Mouse (Mus musculus) kidney, postnatal 0 days (tissue): Measurements from ENCODE around the gene Adamts7. TPM values are rescaled to one million over a fixed set of nuclear protein-coding genes. Genes with fewer than 3 reads are reported as not detected.

Experiments used
- ATAC-seq: fragments of 200-750 bp; cut with Nextera tagmentation; replicated peaks from 2 replicates; pipeline ENCODE4 v1.8.0; 2017; ENCODE audit warnings: low read depth, moderate number of reproducible peaks, moderate TSS enrichment, moderate library complexity; ENCODE audit not compliant: low FRiP score
- DNase-seq: peaks from one replicate; pipeline ENCODE4 v3.0.0-alpha.2; 2016; ENCODE audit warnings: low spot score
- H3K27ac ChIP-seq: fragments of 300-500 bp; sonication (generic); 2 replicates; pipeline ENCODE4 v1.5.1; 2014; ENCODE audit warnings: mild to moderate bottlenecking
- H3K27me3 ChIP-seq: fragments of 300-500 bp; sonication (generic); 2 replicates; pipeline ENCODE4 v1.6.1; 2014; ENCODE audit warnings: low read length, mixed read lengths; ENCODE audit not compliant: insufficient read depth
- H3K36me3 ChIP-seq: fragments of 300-500 bp; sonication (generic); 2 replicates; pipeline ENCODE4 v1.6.1; 2014; ENCODE audit warnings: low read length, mixed read lengths; ENCODE audit not compliant: insufficient read depth
- H3K4me1 ChIP-seq: fragments of 300-500 bp; sonication (generic); replicated peaks from 2 replicates; pipeline ENCODE4 v1.6.1; 2014; ENCODE audit warnings: antibody characterized with exemption, low read length, mixed read lengths; ENCODE audit not compliant: insufficient read depth
- H3K4me2 ChIP-seq: fragments of 300-500 bp; sonication (generic); 2 replicates; pipeline ENCODE4 v1.6.1; 2014; ENCODE audit warnings: mild to moderate bottlenecking, low read length, moderate library complexity, mixed read lengths
- H3K4me3 ChIP-seq: fragments of 300-500 bp; sonication (generic); replicated peaks from 2 replicates; pipeline ENCODE4 v1.5.1; 2014; ENCODE audit warnings: low read depth, low read length
- H3K9ac ChIP-seq: fragments of 300-500 bp; sonication (generic); 2 replicates; pipeline ENCODE4 v1.6.1; 2014; ENCODE audit warnings: low read depth, low read length
- H3K9me3 ChIP-seq: fragments of 300-500 bp; sonication (generic); replicated peaks from 2 replicates; pipeline ENCODE4 v1.6.1; 2016; ENCODE audit warnings: low read length, inconsistent platforms, mixed read lengths
- CTCF ChIP-seq: IDR thresholded peaks from 2 replicates; pipeline ENCODE4 v1.5.1; 2016; ENCODE audit warnings: antibody characterized with exemption, low read depth, mild to moderate bottlenecking, moderate library complexity
- WGBS: fragments of 180-500 bp; shearing (Covaris S2); extraction: QIAGEN DNeasy Blood & Tissue Kit; methylation state at CpG from one replicate; pipeline ENCODE4 v1.1.7; 2014; 5-methylcytosine and 5-hydroxymethylcytosine counted together
- polyA plus RNA-seq: library from polyadenylated mRNA; unstranded; fragments of >200 nt; fragmentation: Nextera tagmentation; extraction: Ambion mirVana; gene quantifications from 2 replicates; pipeline ENCODE4 v1.2.1, GENCODE M21; 2015

The Adamts7 gene
- polyA plus RNA-seq, 1 experiment from 2014 or later: 11.6 TPM

DNA sequence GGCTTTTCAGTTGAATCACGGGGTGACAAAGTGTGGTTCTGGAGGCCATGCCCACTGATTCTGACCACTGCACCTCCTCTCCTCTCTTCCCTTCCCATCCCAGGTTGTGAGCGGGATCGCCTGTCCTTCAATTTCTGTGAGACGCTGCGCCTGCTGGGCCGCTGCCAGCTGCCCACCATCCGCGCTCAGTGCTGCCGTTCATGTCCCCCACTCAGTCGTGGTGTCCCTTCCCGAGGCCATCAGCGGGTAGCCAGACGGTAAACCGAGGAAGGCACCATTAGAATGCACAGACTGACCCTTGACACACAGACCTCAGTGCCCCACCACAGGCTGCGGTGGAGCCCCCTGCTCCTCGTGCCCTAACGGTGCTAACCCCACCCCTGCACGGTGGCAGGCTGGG is 36.7 kb downstream of the Adamts7 start:
- 90% methylated on average over 18 of the region's 18 CpGs for WGBS
- H3K36me3 ChIP-seq: 0 out of 2 replicates have a peak, but pooled peaks cover 8% of the 10 kb centered on the region
- no peak for ATAC-seq

DNA sequence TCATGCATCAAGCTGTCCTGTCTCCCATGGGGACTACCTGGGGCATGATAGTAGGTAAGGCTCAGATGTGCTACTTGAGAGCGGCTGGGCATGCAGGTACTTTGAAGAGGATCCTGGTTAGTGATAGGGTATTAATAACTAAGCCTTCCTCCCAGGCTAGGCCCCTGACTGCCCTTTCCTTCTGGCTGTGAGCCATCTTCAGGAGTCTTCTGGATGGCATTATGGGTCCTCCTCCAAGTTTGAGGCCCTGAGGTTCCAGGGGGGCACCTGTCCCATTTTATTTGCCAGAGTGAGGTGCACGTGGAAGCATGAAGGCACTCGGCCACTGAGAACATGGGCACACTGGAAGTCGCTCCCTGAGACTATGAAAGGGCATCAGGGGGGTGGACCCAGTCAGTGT is 37.6 kb downstream of the Adamts7 start:
- no peak for TF ChIP-seq CTCF
- no peak for ATAC-seq
- 93% methylated on average over 4 of the region's 4 CpGs for WGBS
- DNase-seq: no peak
- Histone ChIP-seq H3K9me3 (no peaks in the 10 kb centered on the region), H3K27me3 (no peaks in the 10 kb centered on the region), H3K36me3 (0 out of 2 replicates have a peak, but pooled peaks cover 13% of the 10 kb centered on the region), H3K9ac (no peak overlapping the region), H3K4me1 (0 out of 2 replicates have a peak, but pooled peaks cover 6% of the 10 kb centered on the region), H3K27ac (no peak overlapping the region), H3K4me2 (no peak overlapping the region), H3K4me3 (no peak overlapping the region)

More for the DNA sequence above, 36.7 kb downstream of the Adamts7 start:
- no peak for DNase-seq
- Histone ChIP-seq H3K4me2 (no peak overlapping the region), H3K9me3 (no peaks in the 10 kb centered on the region), H3K4me1 (0 out of 2 replicates have a peak, but pooled peaks cover 6% of the 10 kb centered on the region), H3K27me3 (no peaks in the 10 kb centered on the region), H3K27ac (no peak overlapping the region), H3K9ac (no peak overlapping the region), H3K4me3 (no peak overlapping the region)
- no peak for TF ChIP-seq CTCF

DNA sequence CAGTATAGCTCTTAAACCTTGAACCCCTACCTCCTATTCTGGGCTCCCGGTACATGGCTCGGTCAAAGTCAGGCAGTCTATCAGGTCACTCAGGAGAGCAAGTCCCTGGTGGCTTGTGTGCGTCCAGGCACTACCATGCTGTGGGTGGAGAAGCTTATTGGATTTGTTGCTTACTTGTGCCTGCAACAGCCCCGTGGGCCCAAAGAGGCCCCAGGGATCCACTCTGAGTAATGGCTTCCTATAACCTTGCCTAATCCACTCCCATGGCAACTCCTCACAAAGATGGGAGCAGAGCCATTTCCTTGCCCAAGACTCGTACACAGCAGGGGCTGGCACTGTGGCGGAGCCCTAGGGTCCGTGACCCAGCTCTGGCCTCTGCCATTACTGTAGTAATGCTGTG is 38.2 kb downstream of the Adamts7 start:
- TF ChIP-seq CTCF: no peak
- DNase-seq (no peak), ATAC-seq (no peak)
- H3K36me3 ChIP-seq: 0 out of 2 replicates have a peak, but pooled peaks cover 13% of the 10 kb centered on the region
- no peak overlapping the region for H3K4me2 ChIP-seq
- no peak overlapping the region for H3K27ac ChIP-seq
- H3K27me3 ChIP-seq: no peaks in the 10 kb centered on the region
- 78% methylated on average over 7 of the region's 7 CpGs for WGBS
- no peak overlapping the region for H3K4me3 ChIP-seq
- H3K9ac ChIP-seq: no peak overlapping the region
- H3K4me1 ChIP-seq: 0 out of 2 replicates have a peak, but pooled peaks cover 6% of the 10 kb centered on the region
- no peaks in the 10 kb centered on the region for H3K9me3 ChIP-seq

- Histone ChIP-seq H3K36me3 (0 out of 2 replicates have a peak, but pooled peaks cover 13% of the 10 kb centered on the region), H3K9ac (no peak overlapping the region), H3K27ac (no peak overlapping the region), H3K9me3 (no peaks in the 10 kb centered on the region), H3K4me2 (no peak overlapping the region), H3K4me3 (no peak overlapping the region), H3K27me3 (no peaks in the 10 kb centered on the region), H3K4me1 (0 out of 2 replicates have a peak, but pooled peaks cover 6% of the 10 kb centered on the region)
- WGBS: 20% methylated on average over 4 of the region's 4 CpGs
- TF ChIP-seq CTCF: no peak
- peak; percentile 6 for DNase-seq
- ATAC-seq: no peak; the same call in 1 of the 2 replicates
Observed at GRCm38 (mm10) chr9:90201541-90201940, 38.7 kb downstream of the Adamts7 start.

DNA sequence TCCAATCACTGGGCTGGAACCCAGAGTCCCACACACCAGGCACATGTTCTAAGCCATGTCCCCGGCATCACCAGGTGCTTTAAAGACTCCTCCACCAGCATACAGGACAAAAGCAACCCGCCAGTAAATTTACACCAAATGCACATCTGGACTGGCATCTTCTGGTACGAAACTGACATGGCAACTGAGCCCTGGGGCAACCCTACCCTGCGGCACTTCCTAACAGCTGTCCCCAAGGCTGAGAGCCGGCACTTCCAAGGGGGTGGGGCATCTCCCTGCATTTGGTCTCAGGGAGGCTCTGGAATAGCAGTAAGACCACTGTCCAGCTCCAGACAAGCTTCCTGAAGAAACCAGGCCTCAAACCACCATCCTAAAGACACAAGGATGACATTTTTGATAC is 40.4 kb downstream of the Adamts7 start:
- Histone ChIP-seq H3K27me3 (no peaks in the 10 kb centered on the region), H3K27ac (no peak overlapping the region), H3K4me2 (no peak overlapping the region), H3K9ac (no peak overlapping the region), H3K9me3 (no peaks in the 10 kb centered on the region), H3K4me3 (no peak overlapping the region), H3K36me3 (0 out of 2 replicates have a peak, but pooled peaks cover 17% of the 10 kb centered on the region), H3K4me1 (0 out of 2 replicates have a peak, but pooled peaks cover 5% of the 10 kb centered on the region)
- WGBS: 74% methylated on average over 5 of the region's 5 CpGs
- no peak for DNase-seq
- no peak for TF ChIP-seq CTCF
- ATAC-seq: no peak

DNA sequence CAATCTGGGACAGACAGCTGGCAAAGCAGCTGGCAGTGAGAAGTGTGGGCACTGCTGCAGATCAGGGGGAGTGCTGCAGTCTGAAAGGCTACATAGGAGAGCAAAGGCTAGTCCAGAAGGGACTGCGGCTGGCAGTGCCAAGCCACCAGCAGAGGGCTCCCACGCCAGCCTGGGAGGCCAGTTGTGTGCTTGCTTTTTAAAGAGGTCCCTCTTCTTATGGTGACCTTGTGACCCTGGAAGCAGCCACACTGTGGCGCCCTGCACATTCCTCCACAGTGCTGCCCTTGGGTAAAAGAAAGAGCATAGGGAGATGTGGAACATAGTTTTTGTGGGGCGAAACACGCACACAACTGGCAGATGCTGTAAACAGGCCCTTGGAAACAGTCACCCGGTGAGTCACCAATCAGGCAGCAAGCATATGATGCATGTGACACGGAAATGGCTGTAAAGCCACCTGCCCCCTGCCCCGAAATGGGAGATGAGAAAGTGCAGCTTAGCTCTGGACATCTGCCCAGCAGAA is 41.6 kb downstream of the Adamts7 start:
- no peaks in the 10 kb centered on the region for H3K27me3 ChIP-seq
- TF ChIP-seq CTCF: peak; percentile 50; the same call in 1 of the 2 replicates
- no peaks in the 10 kb centered on the region for H3K4me1 ChIP-seq
- 0 out of 2 replicates have a peak, but pooled peaks cover 18% of the 10 kb centered on the region for H3K36me3 ChIP-seq
- DNase-seq: no peak
- no peak for ATAC-seq
- H3K9ac ChIP-seq: no peak overlapping the region
- H3K9me3 ChIP-seq: no peaks in the 10 kb centered on the region
- no peak overlapping the region for H3K4me2 ChIP-seq
- no peak overlapping the region for H3K27ac ChIP-seq
- 72% methylated on average over 8 of the region's 8 CpGs for WGBS
- H3K4me3 ChIP-seq: no peak overlapping the region
